Mouse (Mus musculus) thymus, adult 2 months (tissue): Measurements from ENCODE around the gene Naa60.

Experiments used
- CTCF ChIP-seq: fragments of 200-500 bp; IDR thresholded peaks from 2 replicates; pipeline ENCODE4 v1.5.1; 2012; ENCODE audit warnings: mild to moderate bottlenecking, control low read depth, low read length, moderate library complexity, borderline replicate concordance; ENCODE audit not compliant: control insufficient read depth, poor library complexity, insufficient read depth; ENCODE audit errors: extremely low read depth
- POLR2A ChIP-seq: fragments of 200-500 bp; IDR thresholded peaks from 2 replicates; pipeline ENCODE4 v1.6.1; 2012; ENCODE audit warnings: mild to moderate bottlenecking, low read length, control low read depth, moderate library complexity; ENCODE audit not compliant: control insufficient read depth, poor library complexity, insufficient read depth; ENCODE audit errors: extremely low read depth

- TF ChIP-seq POLR2A (no peak), CTCF (no peak)
Observed at GRCm38 (mm10) chr16:3934701-3935100, 62.5 kb downstream of the Naa60 start.
